Mouse (Mus musculus): ENCODE results near the gene Rnf113a2. TPM values are rescaled to one million over a fixed set of nuclear protein-coding genes. Genes with fewer than 3 reads are reported as not detected.

Gene Rnf113a2
- polyA plus RNA-seq, 1 experiment: 3.8 TPM

DNA sequence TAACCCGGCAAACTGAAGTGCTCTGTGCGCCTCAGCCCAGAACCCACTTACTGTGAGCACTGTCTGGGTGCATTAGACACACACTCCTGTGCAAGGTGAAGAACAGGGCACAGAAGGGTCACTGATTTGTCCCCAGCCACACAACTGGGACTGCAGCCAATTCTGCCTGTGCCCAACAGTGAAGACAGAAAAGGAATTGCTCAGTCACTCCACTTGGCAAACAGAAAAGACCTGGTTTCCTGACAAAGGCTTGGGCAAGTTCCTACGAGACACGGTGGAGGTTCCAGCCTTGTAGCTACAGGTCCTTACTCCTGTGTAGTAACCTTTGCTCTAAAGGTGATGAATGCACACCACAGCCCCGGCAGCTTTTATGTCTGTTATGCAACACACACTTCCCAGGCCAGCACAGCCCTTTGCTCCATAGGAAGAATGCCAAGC is 32.3 kb upstream of the Rnf113a2 start:
- Histone ChIP-seq H3ac (ENCODE audit: control insufficient read depth, insufficient read length) (no peak overlapping the region), H3K27me3 (ENCODE audit: control insufficient read depth, insufficient read depth, insufficient read length) (no peaks in the 10 kb centered on the region), H3K79me2 (ENCODE audit: control insufficient read depth, insufficient read depth) (no peaks in the 10 kb centered on the region), H3K4me2 (ENCODE audit: low read depth) (no peak overlapping the region), H3K4me3 (no peak overlapping the region), H3K36me3 (ENCODE audit: control insufficient read depth, insufficient read depth) (no peaks in the 10 kb centered on the region)
- TF ChIP-seq REST (IDR thresholded peaks at IDR 0.05; ENCODE audit: insufficient read depth, insufficient read length): no peak
- no peak for TF ChIP-seq MYOD1 (IDR thresholded peaks at IDR 0.05; ENCODE audit: control insufficient read depth in 1 of 3, insufficient read length in 2 of 3, low read depth in 2 of 3)
- TF ChIP-seq USF1 (IDR thresholded peaks at IDR 0.05; ENCODE audit: low read depth): no peak
- TF ChIP-seq CEBPB (IDR thresholded peaks at IDR 0.05; ENCODE audit: insufficient read depth, poor library complexity, severe bottlenecking): no peak
- TF ChIP-seq MYOG (IDR thresholded peaks at IDR 0.05; ENCODE audit: control insufficient read depth in 1 of 3, insufficient read depth in 1 of 3, insufficient read length in 2 of 3, low read depth in 2 of 3): no peak
- TF ChIP-seq TCF3 (IDR thresholded peaks at IDR 0.05; ENCODE audit: insufficient read length, low read depth): no peak
- no peak for TF ChIP-seq SRF (IDR thresholded peaks at IDR 0.05; ENCODE audit: control insufficient read depth, insufficient read length, low read depth)
- no peak for TF ChIP-seq E2F4 (IDR thresholded peaks at IDR 0.05; ENCODE audit: insufficient read depth)
- no peak for TF ChIP-seq TCF12 (IDR thresholded peaks at IDR 0.05; ENCODE audit: insufficient read depth, poor library complexity, severe bottlenecking)
- TF ChIP-seq MAX (IDR thresholded peaks at IDR 0.05; ENCODE audit: low read depth): no peak
- TF ChIP-seq POLR2A (IDR thresholded peaks at IDR 0.05; ENCODE audit: insufficient read length, low read depth): no peak

DNA sequence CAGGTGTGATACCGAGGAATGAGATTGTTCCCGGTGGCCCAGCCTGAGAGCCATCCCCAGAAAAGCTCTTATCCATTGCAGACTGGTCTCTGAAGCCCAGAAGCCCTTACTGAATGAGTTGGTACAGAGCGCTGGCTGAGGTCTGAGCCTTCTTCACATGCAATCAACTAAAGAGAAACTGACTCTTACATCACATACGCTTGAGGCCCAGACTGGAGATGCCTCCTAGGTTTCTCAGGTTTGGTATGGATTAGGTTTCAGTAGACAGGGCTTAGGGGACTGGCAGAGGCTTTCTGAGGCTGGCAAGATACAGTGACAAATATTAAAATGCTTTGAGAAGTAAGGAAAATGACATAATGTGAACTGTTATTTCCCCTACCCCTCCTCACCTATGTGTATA is 31.6 kb upstream of the Rnf113a2 start:
- no peak overlapping the region for H3ac ChIP-seq (ENCODE audit: control insufficient read depth, insufficient read length)
- TF ChIP-seq POLR2A (IDR thresholded peaks at IDR 0.05; ENCODE audit: insufficient read length, low read depth) (no peak), MYOG (IDR thresholded peaks at IDR 0.05; ENCODE audit: control insufficient read depth in 1 of 3, insufficient read depth in 1 of 3, insufficient read length in 2 of 3, low read depth in 2 of 3) (no peak), USF1 (IDR thresholded peaks at IDR 0.05; ENCODE audit: low read depth) (no peak), CEBPB (IDR thresholded peaks at IDR 0.05; ENCODE audit: insufficient read depth, poor library complexity, severe bottlenecking) (no peak), POLR2AphosphoS2 (IDR thresholded peaks at IDR 0.05; ENCODE audit: insufficient read length, low read depth) (no peak), E2F4 (IDR thresholded peaks at IDR 0.05; ENCODE audit: insufficient read depth) (no peak), MYOD1 (IDR thresholded peaks at IDR 0.05; ENCODE audit: control insufficient read depth in 1 of 3, insufficient read length in 2 of 3, low read depth in 2 of 3) (no peak), TCF12 (IDR thresholded peaks at IDR 0.05; ENCODE audit: insufficient read depth, poor library complexity, severe bottlenecking) (no peak), MAX (IDR thresholded peaks at IDR 0.05; ENCODE audit: low read depth) (no peak), TCF3 (IDR thresholded peaks at IDR 0.05; ENCODE audit: insufficient read length, low read depth) (no peak), REST (IDR thresholded peaks at IDR 0.05; ENCODE audit: insufficient read depth, insufficient read length) (no peak), SRF (IDR thresholded peaks at IDR 0.05; ENCODE audit: control insufficient read depth, insufficient read length, low read depth) (no peak)
- H3K79me2 ChIP-seq (ENCODE audit: control insufficient read depth, insufficient read depth): no peaks in the 10 kb centered on the region
- no peak overlapping the region for H3K4me3 ChIP-seq
- H3K4me2 ChIP-seq (ENCODE audit: low read depth): no peak overlapping the region
- H3K36me3 ChIP-seq (ENCODE audit: control insufficient read depth, insufficient read depth): no peaks in the 10 kb centered on the region
- H3K27me3 ChIP-seq (ENCODE audit: control insufficient read depth, insufficient read depth, insufficient read length): no peaks in the 10 kb centered on the region

DNA sequence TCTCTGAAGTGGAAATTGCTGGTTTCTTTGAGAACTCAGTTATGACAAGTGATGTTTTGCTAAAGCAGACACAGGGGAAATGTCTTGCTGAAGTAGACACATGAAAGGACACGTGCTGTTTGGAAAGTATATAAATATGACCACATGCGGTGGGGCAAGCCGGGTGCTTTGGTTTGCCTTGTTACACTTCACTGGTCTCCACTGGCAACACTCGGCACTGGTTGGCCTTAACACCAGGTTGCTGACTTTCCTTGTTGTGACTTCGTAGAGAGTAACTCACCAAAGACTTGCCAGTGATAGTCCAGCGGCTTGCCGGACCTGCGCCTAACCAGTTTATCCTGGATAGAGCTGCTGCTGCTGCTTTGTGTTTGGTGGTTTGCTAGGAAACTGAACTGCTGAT is 28.9 kb upstream of the Rnf113a2 start:
- H3K27me3 ChIP-seq (ENCODE audit: control insufficient read depth, insufficient read depth, insufficient read length): no peaks in the 10 kb centered on the region
- no peaks in the 10 kb centered on the region for H3K79me2 ChIP-seq (ENCODE audit: control insufficient read depth, insufficient read depth)
- H3K4me3 ChIP-seq: no peak overlapping the region
- no peaks in the 10 kb centered on the region for H3K36me3 ChIP-seq (ENCODE audit: control insufficient read depth, insufficient read depth)
- H3K4me2 ChIP-seq (ENCODE audit: low read depth): no peak overlapping the region
- TF ChIP-seq REST (IDR thresholded peaks at IDR 0.05; ENCODE audit: insufficient read depth, insufficient read length) (no peak), MYOG (IDR thresholded peaks at IDR 0.05; ENCODE audit: control insufficient read depth in 1 of 3, insufficient read depth in 1 of 3, insufficient read length in 2 of 3, low read depth in 2 of 3) (no peak), MYOD1 (IDR thresholded peaks at IDR 0.05; ENCODE audit: control insufficient read depth in 1 of 3, insufficient read length in 2 of 3, low read depth in 2 of 3) (no peak), TCF12 (IDR thresholded peaks at IDR 0.05; ENCODE audit: insufficient read depth, poor library complexity, severe bottlenecking) (no peak), TCF3 (IDR thresholded peaks at IDR 0.05; ENCODE audit: insufficient read length, low read depth) (no peak), MAX (IDR thresholded peaks at IDR 0.05; ENCODE audit: low read depth) (no peak), SRF (IDR thresholded peaks at IDR 0.05; ENCODE audit: control insufficient read depth, insufficient read length, low read depth) (no peak), CEBPB (IDR thresholded peaks at IDR 0.05; ENCODE audit: insufficient read depth, poor library complexity, severe bottlenecking) (no peak), POLR2A (IDR thresholded peaks at IDR 0.05; ENCODE audit: insufficient read length, low read depth) (no peak), POLR2AphosphoS2 (IDR thresholded peaks at IDR 0.05; ENCODE audit: insufficient read length, low read depth) (no peak), E2F4 (IDR thresholded peaks at IDR 0.05; ENCODE audit: insufficient read depth) (no peak), USF1 (IDR thresholded peaks at IDR 0.05; ENCODE audit: low read depth) (no peak)
- no peak overlapping the region for H3ac ChIP-seq (ENCODE audit: control insufficient read depth, insufficient read length)

DNA sequence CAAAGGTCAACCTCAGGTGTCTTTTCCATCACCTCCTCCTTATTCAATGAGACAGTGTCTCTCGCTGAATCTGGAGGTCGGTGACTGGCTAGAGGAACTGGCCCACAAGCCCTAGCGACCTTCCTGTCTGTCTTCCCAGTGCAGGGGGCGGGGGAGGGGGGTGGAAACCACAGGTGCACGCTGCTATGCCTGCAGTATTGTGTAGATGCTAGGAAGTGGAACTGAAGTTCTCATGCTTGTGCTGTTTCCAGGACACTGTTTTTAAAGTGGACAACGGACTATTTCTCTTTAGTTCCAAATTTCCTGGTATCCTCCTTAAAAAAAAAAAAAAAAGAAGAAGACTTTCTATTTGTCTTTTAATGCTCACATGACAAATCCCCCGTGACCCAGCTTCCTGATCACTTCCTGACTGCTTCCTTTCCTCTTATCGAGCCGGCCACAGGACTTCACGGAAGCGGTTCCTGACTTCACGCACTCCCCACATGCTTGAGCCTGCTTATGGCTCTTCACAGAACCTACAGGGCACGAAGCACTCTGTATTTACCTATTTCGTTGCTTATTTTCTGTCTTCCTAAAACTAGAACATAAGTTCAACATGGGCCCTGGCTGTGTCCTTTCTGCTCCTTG is 28.1 kb upstream of the Rnf113a2 start:
- TF ChIP-seq TCF3 (IDR thresholded peaks at IDR 0.05; ENCODE audit: insufficient read length, low read depth): no peak

DNA sequence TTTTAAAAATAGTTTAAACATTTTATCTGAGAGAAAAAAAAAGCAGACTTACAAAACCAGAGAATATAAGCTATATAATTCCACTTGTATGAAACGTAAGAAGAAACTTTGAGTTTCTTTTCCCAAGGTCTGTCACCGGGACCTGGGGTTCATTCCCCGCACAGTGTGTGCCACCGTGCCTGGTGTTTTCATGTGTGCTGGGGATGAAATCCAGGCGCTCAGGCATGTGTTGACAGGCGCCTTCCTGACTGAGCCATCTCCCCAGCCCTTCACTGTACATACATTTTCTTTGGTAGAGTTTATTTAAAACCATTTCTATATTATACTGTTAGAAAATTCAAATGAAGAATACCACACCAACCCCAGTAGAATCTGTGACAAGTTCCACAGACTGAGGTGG is 26.7 kb upstream of the Rnf113a2 start:
- Histone ChIP-seq H3ac (ENCODE audit: control insufficient read depth, insufficient read length) (no peak overlapping the region), H3K79me2 (ENCODE audit: control insufficient read depth, insufficient read depth) (no peaks in the 10 kb centered on the region), H3K4me2 (ENCODE audit: low read depth) (no peak overlapping the region), H3K27me3 (ENCODE audit: control insufficient read depth, insufficient read depth, insufficient read length) (no peaks in the 10 kb centered on the region), H3K4me3 (no peak overlapping the region), H3K36me3 (ENCODE audit: control insufficient read depth, insufficient read depth) (no peaks in the 10 kb centered on the region)
- TF ChIP-seq CEBPB (IDR thresholded peaks at IDR 0.05; ENCODE audit: insufficient read depth, poor library complexity, severe bottlenecking) (no peak), MAX (IDR thresholded peaks at IDR 0.05; ENCODE audit: low read depth) (no peak), E2F4 (IDR thresholded peaks at IDR 0.05; ENCODE audit: insufficient read depth) (no peak)

More for the DNA sequence above, 28.1 kb upstream of the Rnf113a2 start:
- H3K36me3 ChIP-seq (ENCODE audit: control insufficient read depth, insufficient read depth): no peaks in the 10 kb centered on the region
- no peaks in the 10 kb centered on the region for H3K27me3 ChIP-seq (ENCODE audit: control insufficient read depth, insufficient read depth, insufficient read length)
- no peak overlapping the region for H3ac ChIP-seq (ENCODE audit: control insufficient read depth, insufficient read length)
- H3K4me3 ChIP-seq: no peak overlapping the region
- H3K79me2 ChIP-seq (ENCODE audit: control insufficient read depth, insufficient read depth): no peaks in the 10 kb centered on the region
- H3K4me2 ChIP-seq (ENCODE audit: low read depth): no peak overlapping the region
